Mouse (Mus musculus) heart, adult 2 months (tissue): ENCODE measurements around the gene Pomgnt1. TPM values are rescaled to one million over a fixed set of nuclear protein-coding genes. Genes with fewer than 3 reads are reported as not detected.
A peak's percentile ranks its signal among the peaks of the same experiment; 100 is the strongest.

Experiments used
- DNase-seq, 2 experiments: peaks; one replicate each; pipeline ENCODE4 v3.0.0; 2021
- H3K27ac ChIP-seq: fragments of 200-600 bp; 2 replicates; pipeline ENCODE4 v1.8.1; 2022
- H3K27me3 ChIP-seq: fragments of 200-500 bp; 2 replicates; pipeline ENCODE4 v1.6.1; 2012; ENCODE audit warnings: mild to moderate bottlenecking, low read length, inconsistent platforms, mixed read lengths; ENCODE audit not compliant: control insufficient read depth, insufficient read depth
- H3K36me3 ChIP-seq: fragments of 200-500 bp; 2 replicates; pipeline ENCODE4 v1.6.1; 2012; ENCODE audit warnings: low read length, inconsistent platforms; ENCODE audit not compliant: control insufficient read depth, insufficient read depth
- H3K4me1 ChIP-seq: fragments of 200-500 bp; 2 replicates; pipeline ENCODE4 v1.6.1; 2011; ENCODE audit warnings: low read length; ENCODE audit not compliant: control insufficient read depth, insufficient read depth
- H3K4me3 ChIP-seq: fragments of 200-600 bp; 2 replicates; pipeline ENCODE4 v1.8.1; 2022
- H3K79me2 ChIP-seq: fragments of 200-500 bp; replicated peaks from 2 replicates; pipeline ENCODE4 v1.6.1; 2012; ENCODE audit warnings: mild to moderate bottlenecking, inconsistent platforms, low read length, moderate library complexity, mixed read lengths; ENCODE audit not compliant: control insufficient read depth, insufficient read depth
- H3K9ac ChIP-seq: fragments of 200-500 bp; 2 replicates; pipeline ENCODE4 v1.6.1; 2012; ENCODE audit warnings: low read depth, mild to moderate bottlenecking, control low read depth, inconsistent platforms, low read length, mixed read lengths
- CTCF ChIP-seq: fragments of 200-600 bp; IDR thresholded peaks from 2 replicates; pipeline ENCODE4 v1.8.1; 2022; ENCODE audit warnings: antibody characterized with exemption, mild to moderate bottlenecking, moderate library complexity
- EP300 ChIP-seq: fragments of 200-500 bp; IDR thresholded peaks from 2 replicates; pipeline ENCODE4 v1.6.1; 2011; ENCODE audit warnings: low read depth, low read length, control low read depth; ENCODE audit not compliant: insufficient read depth
- POLR2A ChIP-seq: fragments of 200-500 bp; IDR thresholded peaks from 2 replicates; pipeline ENCODE4 v1.6.1; 2011; ENCODE audit warnings: mild to moderate bottlenecking, low read depth, low read length, control low read depth; ENCODE audit not compliant: insufficient read depth
- WGBS: fragments of 180-500 bp; shearing (Covaris S2); methylation state at CpG from one replicate; pipeline ENCODE4 v1.1.7; 2018; 5-methylcytosine and 5-hydroxymethylcytosine counted together
- intact Hi-C: fragments of 180-260 bp; cut with DNase I; formaldehyde crosslinking; loops from one replicate; pipeline ENCODE4 v1.15.1; 2025
- polyA plus RNA-seq: library from polyadenylated mRNA; depleted of rRNA; stranded (reverse); fragments of >200 nt; gene quantifications from 2 replicates; pipeline ENCODE4 v1.2.3, GENCODE M21; 2012
- total RNA-seq, 2 experiments: library from RNA; stranded (reverse); gene quantifications; 2 replicates each; pipeline ENCODE4 v1.2.3; 2021

The Pomgnt1 gene
- total and polyA plus RNA-seq, 3 experiments: 44.4 to 59.5 (median 52.7) TPM

GRCm38 (mm10) chr4:116076369-116077231 is 47.0 kb upstream of the Pomgnt1 start:
- WGBS: 1% methylated on average over 36 of the region's 37 CpGs
- Histone ChIP-seq H3K36me3 (peaks cover 10% of the 10 kb centered on the region), H3K9ac (peak overlapping the region; percentile 91), H3K4me3 (peak overlapping the region; percentile 97), H3K27me3 (no peaks in the 10 kb centered on the region), H3K4me1 (peaks cover 12% of the 10 kb centered on the region), H3K27ac (peak overlapping the region; percentile 96), H3K79me2 (peaks cover 2% of the 10 kb centered on the region; the same call in 1 of the 2 replicates)
- TF ChIP-seq EP300 (no peak), CTCF (no peak), POLR2A (no peak)
- intact Hi-C loops: loop anchor here (1.0 to 5.0 kb wide), 2 partner anchors 23 to 71 kb away; partner anchors contain the start of gene Nsun4
- peak; percentile 63 to 70 for DNase-seq

- Histone ChIP-seq H3K9ac (peak overlapping the region; percentile 91), H3K79me2 (peaks cover 2% of the 10 kb centered on the region; the same call in 1 of the 2 replicates), H3K36me3 (peaks cover 7% of the 10 kb centered on the region), H3K4me1 (peaks cover 12% of the 10 kb centered on the region), H3K27me3 (no peaks in the 10 kb centered on the region), H3K4me3 (peak overlapping the region; percentile 97), H3K27ac (peak overlapping the region; percentile 96)
- WGBS: 27% methylated on average over 3 of the region's 3 CpGs
- intact Hi-C loops: loop anchor here (1.0 to 5.0 kb wide), 2 partner anchors 24 to 70 kb away; partner anchors contain the start of gene Nsun4
- no peak for TF ChIP-seq POLR2A
- no peak for TF ChIP-seq EP300
- no peak for TF ChIP-seq CTCF
- peak in 1 of 2 experiments; percentile 11 for DNase-seq
These were observed 46.2 kb upstream of the Pomgnt1 start for GRCm38 (mm10) chr4:116077240-116078095.

- whole genome bisulfite sequencing: 89% methylated on average over 23 of the region's 23 CpGs
- Histone ChIP-seq H3K4me1 (no peaks in the 10 kb centered on the region), H3K79me2 (no peaks in the 10 kb centered on the region; the same call in 1 of the 2 replicates), H3K36me3 (peaks cover 8% of the 10 kb centered on the region), H3K9ac (no peak overlapping the region), H3K27me3 (no peaks in the 10 kb centered on the region), H3K4me3 (no peak overlapping the region), H3K27ac (no peak overlapping the region)
- no peak for TF ChIP-seq POLR2A
- no peak for TF ChIP-seq EP300
- TF ChIP-seq CTCF: no peak
- intact Hi-C loops: no loop called here
- no peak for DNase-seq
These were observed 35.0 kb upstream of the Pomgnt1 start for GRCm38 (mm10) chr4:116088510-116089249.

- 86% methylated on average over 10 of the region's 10 CpGs for WGBS
- DNase-seq: no peak
- no peak overlapping the region for H3K4me3 ChIP-seq
- H3K36me3 ChIP-seq: peaks cover 4% of the 10 kb centered on the region
- intact Hi-C loops: no loop called here
- no peaks in the 10 kb centered on the region for H3K27me3 ChIP-seq
- no peak for TF ChIP-seq CTCF
- no peak for TF ChIP-seq POLR2A
- no peak for TF ChIP-seq EP300
- H3K27ac ChIP-seq: no peak overlapping the region
- no peaks in the 10 kb centered on the region for H3K79me2 ChIP-seq
- H3K4me1 ChIP-seq: no peaks in the 10 kb centered on the region
- no peak overlapping the region for H3K9ac ChIP-seq
These were observed 27.3 kb upstream of the Pomgnt1 start for GRCm38 (mm10) chr4:116096291-116096690.

- no peak overlapping the region for H3K27ac ChIP-seq
- WGBS: 79% methylated on average over 8 of the region's 8 CpGs
- H3K4me3 ChIP-seq: no peak overlapping the region
- DNase-seq: no peak
- intact Hi-C loops: no loop called here
- H3K9ac ChIP-seq: no peak overlapping the region
- TF ChIP-seq POLR2A (no peak), CTCF (no peak), EP300 (no peak)
- no peaks in the 10 kb centered on the region for H3K4me1 ChIP-seq
- H3K36me3 ChIP-seq: peaks cover 2% of the 10 kb centered on the region
- no peaks in the 10 kb centered on the region for H3K27me3 ChIP-seq
- H3K79me2 ChIP-seq: no peaks in the 10 kb centered on the region
These were observed 26.4 kb upstream of the Pomgnt1 start for GRCm38 (mm10) chr4:116097211-116097610.
